Mouse (Mus musculus): ENCODE data around the gene Kap.
"Not testable (repeated sequence)": the region's sequence is repeated elsewhere in the genome, so short reads cannot be mapped to it uniquely, and the experiment has no call there.

Gene Kap

GRCm38 (mm10) chr6:133853526-133853925, at the start of gene Kap:
Kap (minus strand) TSS chr6:133853762.
- no peak for DNase-seq (ENCODE audit: low read depth)

- no peak for DNase-seq (ENCODE audit: low read depth)
Observed at GRCm38 (mm10) chr6:133885871-133886415, 32.4 kb upstream of the Kap start.

GRCm38 (mm10) chr6:133883446-133883985, 30.0 kb upstream of the Kap start:
- DNase-seq (ENCODE audit: low read depth), result no peak

GRCm38 (mm10) chr6:133875906-133876462, 22.4 kb upstream of the Kap start:
- DNase-seq (ENCODE audit: low read depth), result peak; percentile 64

GRCm38 (mm10) chr6:133872667-133873066, 19.1 kb upstream of the Kap start:
- no peak for DNase-seq (ENCODE audit: low read depth)

- DNase-seq (ENCODE audit: low read depth), result no peak
Observed at GRCm38 (mm10) chr6:133871131-133871530, 17.6 kb upstream of the Kap start.

- DNase-seq (ENCODE audit: low read depth), result no peak
Observed at GRCm38 (mm10) chr6:133868381-133868780, 14.8 kb upstream of the Kap start.

- no peak for DNase-seq (ENCODE audit: low read depth)
Observed at GRCm38 (mm10) chr6:133855871-133856270, 2.3 kb upstream of the Kap start.

- no peak for DNase-seq (ENCODE audit: low read depth)
Observed at GRCm38 (mm10) chr6:133849359-133849758, 4.2 kb downstream of the Kap start.

GRCm38 (mm10) chr6:133848861-133849260, 4.7 kb downstream of the Kap start:
- DNase-seq (ENCODE audit: low read depth), result not testable (repeated sequence)

GRCm38 (mm10) chr6:133838296-133838995, 15.1 kb downstream of the Kap start:
- not testable (repeated sequence) for DNase-seq (ENCODE audit: low read depth)

GRCm38 (mm10) chr6:133812342-133812741, 41.2 kb downstream of the Kap start:
- no peak for DNase-seq (ENCODE audit: low read depth)

All from induced T-regulatory cell, adult 2 months (primary cell).